Mouse (Mus musculus) T-helper 1 cell (primary cell): Measurements from ENCODE around the gene Snx9.

Experiments
- in situ Hi-C: fragments of 300-600 bp; cut with MboI, MseI; formaldehyde crosslinking; loops from one replicate; pipeline ENCODE4 v1.15.1; 2025; ENCODE audit warnings: high pct_unique_total_duplicates

Snx9 gene

GRCm38 (mm10) chr17:5963766-5964165, 122.6 kb downstream of the Snx9 start:
- in situ Hi-C loops: no loop called here

- in situ Hi-C loops: no loop called here
These were observed 124.1 kb downstream of the Snx9 start for GRCm38 (mm10) chr17:5965084-5965781.

- in situ Hi-C loops: no loop called here
These were observed 125.6 kb downstream of the Snx9 start for GRCm38 (mm10) chr17:5966706-5967105.

- in situ Hi-C loops: no loop called here
These were observed 127.4 kb downstream of the Snx9 start for GRCm38 (mm10) chr17:5968562-5968961.

DNA sequence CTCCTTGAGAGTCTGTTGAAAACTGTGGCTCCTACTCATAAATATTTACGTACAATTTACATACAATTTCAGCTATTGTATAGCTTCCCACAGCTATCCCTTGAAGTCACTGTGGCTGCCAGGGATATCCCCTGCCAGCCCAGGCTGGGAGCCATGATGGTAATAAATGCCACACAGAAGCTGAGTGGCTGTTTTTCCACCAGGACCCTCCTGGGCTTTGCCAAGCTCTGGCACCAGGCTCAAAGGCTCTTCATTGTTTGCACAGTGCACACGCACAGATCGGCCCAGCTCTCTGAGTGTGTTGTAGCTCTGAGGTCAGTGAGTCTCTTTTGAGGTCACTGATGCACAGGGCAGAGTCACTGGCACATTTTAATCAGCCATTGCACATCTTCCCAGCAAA, 128.1 kb downstream of the Snx9 start:
- in situ Hi-C loops: no loop called here

GRCm38 (mm10) chr17:5970298-5970821, 129.2 kb downstream of the Snx9 start:
- in situ Hi-C loops: no loop called here

- in situ Hi-C loops: no loop called here
These were observed 132.4 kb downstream of the Snx9 start for GRCm38 (mm10) chr17:5973536-5973935.

DNA sequence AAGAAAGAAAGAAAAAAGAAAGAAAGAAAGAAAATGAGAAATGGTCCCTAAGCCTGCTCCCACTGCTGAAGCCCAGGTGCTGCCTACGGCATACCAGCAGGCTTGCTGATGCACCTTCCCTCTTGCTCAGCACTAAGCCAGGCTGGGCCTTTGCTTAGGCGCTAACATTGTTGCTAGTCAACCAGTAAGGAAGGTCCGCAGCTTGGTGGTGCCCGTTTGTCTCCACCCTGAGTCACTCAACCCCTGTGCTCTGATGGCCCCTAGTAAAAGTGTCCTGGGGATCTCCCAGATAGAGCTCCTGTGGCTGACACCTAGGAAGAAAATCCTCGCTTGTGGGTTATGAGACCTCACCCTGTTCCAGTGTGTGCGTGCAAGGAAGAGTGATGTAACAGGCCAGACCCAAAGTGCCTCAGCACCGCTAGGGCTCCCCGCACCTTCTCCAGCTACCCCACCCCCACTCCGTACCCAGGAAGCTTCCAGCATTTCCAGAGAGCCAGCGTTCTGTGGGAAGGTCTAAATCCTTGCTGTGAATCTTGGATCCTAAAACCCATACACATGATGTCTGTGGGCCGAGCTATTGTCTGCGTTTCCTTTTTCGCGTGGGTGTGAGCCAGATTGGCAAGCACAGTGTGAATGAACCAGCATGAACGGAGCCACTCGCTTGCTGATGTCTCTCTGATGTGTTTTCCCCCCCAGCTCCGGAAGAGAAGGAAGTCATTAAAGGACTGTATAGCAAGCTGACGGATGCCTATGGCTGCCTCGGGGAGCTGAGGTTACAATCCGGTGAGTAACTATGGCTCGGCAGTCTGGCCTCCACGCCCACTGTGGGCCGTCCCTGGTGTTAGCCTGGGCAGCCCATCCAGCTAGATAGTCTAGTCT, 134.2 kb downstream of the Snx9 start:
- in situ Hi-C loops: no loop called here

GRCm38 (mm10) chr17:5976221-5977055, 135.3 kb downstream of the Snx9 start:
- in situ Hi-C loops: no loop called here

GRCm38 (mm10) chr17:5977056-5977920, 136.2 kb downstream of the Snx9 start:
- in situ Hi-C loops: no loop called here

GRCm38 (mm10) chr17:5977921-5978504, 136.9 kb downstream of the Snx9 start:
- in situ Hi-C loops: no loop called here

GRCm38 (mm10) chr17:5978505-5979077, 137.5 kb downstream of the Snx9 start:
- in situ Hi-C loops: no loop called here

GRCm38 (mm10) chr17:5980860-5981259, 139.7 kb downstream of the Snx9 start:
- in situ Hi-C loops: no loop called here
